Mouse (Mus musculus) heart, postnatal 0 days (tissue): ENCODE data around the gene Rerg.

Experiments used
- CTCF ChIP-seq: IDR thresholded peaks from 2 replicates; pipeline ENCODE4 v1.5.1; 2016; ENCODE audit warnings: antibody characterized with exemption, control low read depth, low read depth
- EP300 ChIP-seq: IDR thresholded peaks from 2 replicates; pipeline ENCODE4 v1.6.1; 2016; ENCODE audit warnings: antibody characterized with exemption, low read depth

GRCm38 (mm10) chr6:137166843-137167242 is 3.5 kb downstream of the Rerg start:
- no peak for TF ChIP-seq CTCF
- TF ChIP-seq EP300: no peak
